Mouse (Mus musculus) lung, adult 18-20 months (tissue): Measurements from ENCODE around the gene Rimbp3.
"Not testable (repeated sequence)": the region's sequence is repeated elsewhere in the genome, so short reads cannot be mapped to it uniquely, and the experiment has no call there.

Source experiments
- DNase-seq, 2 experiments: peaks; one replicate each; pipeline ENCODE4 v3.0.0; 2022; ENCODE audit warnings: mixed read lengths in 2 of 2

Rimbp3 gene

GRCm38 (mm10) chr16:17208389-17209361 lies at the start of gene Rimbp3:
Gene Rimbp3 (plus strand): TSS chr16:17208603.
- DNase-seq, result peak; percentile 79 to 83

DNA sequence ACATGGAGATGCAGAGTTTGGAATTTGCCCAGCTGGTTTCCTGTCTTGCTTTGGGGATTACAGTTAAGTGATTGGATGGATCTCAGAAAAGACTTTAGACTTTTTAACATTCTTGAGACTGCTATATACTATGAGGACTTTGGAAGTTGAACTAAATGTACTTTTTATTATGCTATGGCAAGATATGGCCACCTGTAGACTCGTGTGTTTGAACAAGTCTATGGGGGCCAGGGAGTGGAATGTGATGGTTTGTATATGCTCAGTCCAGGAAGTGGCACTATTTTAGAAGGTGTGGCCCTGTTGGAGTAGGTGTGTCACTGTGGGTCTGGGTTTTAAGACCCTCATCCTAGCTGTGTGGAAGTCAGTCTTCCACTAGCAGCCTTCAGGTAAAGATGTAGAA lies 42.9 kb upstream of the Rimbp3 start:
- DNase-seq, result not testable (repeated sequence)

DNA sequence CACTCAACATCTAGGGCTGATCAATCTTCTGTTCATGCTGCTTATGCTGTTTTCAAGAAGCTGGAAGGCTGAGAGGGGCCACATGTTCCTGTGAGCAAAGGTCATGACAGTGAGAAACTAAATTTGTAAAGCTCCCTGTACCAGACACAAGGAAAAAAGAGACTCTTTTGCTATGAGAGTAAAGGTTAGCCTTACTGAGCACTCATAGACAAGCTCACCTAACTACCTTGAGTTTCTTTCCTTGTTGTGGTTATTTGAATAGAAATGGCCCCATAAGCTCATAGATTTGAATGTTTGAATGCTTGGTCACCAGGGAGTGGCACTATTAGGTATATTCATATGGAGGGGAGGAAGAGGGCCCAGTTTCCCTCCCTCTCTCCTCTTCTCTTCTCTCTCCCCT lies 41.2 kb upstream of the Rimbp3 start:
- no peak for DNase-seq

DNA sequence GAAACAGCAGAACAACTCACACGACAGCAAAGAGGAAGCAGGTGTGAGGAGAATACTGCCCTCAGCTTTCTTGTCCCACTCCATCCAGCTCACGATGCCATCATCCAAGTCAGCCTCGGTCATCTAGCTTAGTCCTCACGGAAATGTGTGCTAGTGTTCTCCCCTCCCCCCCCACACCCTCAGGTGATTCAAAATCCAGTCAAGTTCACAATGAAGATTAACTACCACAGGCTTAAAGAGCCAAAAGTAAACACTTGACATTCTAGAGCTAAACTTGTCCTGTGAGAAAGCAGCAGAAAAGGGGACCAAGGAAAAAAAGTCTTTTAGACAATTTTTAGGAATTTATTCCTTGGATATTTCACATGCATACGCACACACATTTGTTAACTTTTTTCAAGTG lies 40.4 kb upstream of the Rimbp3 start:
- peak in 1 of 2 experiments; percentile 38 for DNase-seq

DNA sequence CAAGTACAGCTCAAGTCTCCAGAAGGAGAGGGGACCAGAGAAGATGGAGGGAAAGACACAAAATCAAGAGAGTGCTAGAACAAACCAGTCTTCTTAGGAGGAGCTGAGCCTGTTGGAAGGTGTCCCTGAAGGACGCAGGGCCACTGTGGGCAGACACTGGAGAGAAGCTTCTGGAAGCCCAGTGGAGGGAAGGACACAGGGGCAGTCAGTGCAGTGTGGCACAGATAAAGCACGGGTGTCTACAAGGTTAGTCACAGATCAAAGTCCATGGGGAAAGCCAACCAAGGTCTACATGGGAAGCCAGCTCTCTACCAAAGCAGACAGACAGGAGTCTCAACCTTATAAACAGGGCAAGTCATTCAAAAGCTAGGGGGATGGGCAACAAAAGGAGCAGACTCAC lies 32.6 kb upstream of the Rimbp3 start:
- no peak for DNase-seq

DNA sequence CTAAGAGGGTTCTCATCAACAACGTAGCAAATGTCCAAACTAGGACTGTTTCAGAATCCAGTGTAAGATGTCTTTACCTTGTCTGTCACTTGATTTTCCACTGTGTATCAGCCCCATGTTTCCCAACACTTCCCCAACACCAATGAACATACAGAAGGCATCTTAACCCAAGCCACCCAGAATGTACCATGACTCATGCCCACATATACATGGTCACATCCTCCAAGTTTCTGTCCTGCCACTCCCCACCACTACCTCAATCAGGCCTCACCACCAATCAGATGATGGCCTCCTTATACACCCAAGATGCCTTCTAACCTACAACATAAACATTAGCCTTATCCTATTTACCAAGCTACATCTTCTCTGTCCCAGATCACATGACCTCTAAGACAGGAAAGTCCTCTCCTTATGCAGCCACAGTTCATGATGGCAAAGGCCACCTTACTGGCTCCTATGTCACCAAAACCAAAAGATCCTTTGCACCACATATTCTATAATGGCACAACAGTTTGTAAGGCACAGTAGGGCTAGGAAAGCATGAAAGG lies 30.7 kb upstream of the Rimbp3 start:
- DNase-seq, result no peak

DNA sequence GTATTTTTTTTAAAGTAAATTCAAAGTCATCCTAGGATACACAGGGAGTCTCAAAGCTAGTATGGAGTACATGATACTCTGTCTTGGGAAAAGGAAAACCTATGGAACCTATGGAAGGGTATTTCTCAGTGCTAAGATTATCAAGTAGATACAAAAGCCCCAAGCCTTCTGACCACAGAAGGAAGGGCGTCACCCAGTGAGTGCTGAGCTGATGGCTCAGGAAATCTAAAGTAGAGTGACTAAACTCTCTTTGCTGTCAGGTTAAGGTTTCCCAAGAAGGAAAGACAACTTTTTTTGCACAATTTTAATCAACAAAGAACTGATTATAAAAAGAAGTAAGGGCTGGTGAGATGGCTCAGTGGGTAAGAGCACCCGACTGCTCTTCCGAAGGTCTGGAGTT lies 28.7 kb upstream of the Rimbp3 start:
- no peak for DNase-seq

DNA sequence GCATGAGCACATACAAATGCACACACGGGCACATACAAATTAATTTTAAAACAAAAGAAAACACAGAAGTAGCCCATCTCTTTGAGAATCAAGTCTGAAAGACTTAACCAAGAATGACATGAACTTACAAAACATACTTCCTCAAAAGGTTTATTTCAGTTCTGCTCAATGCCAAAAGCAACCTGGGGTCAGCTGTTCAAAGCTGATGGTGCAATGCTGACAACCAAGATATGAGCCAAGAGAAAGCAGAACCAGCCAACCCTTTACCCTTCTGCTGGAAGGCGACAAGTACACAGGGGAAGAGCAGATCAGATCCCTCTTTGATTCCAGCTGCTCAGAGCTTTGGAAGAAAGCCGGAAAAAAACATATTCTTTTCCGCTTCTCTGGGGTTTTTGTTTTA lies 27.0 kb upstream of the Rimbp3 start:
- DNase-seq, result peak; percentile 54 to 63

- DNase-seq, result no peak
Observed at GRCm38 (mm10) chr16:17182136-17182535, 26.3 kb upstream of the Rimbp3 start.

DNA sequence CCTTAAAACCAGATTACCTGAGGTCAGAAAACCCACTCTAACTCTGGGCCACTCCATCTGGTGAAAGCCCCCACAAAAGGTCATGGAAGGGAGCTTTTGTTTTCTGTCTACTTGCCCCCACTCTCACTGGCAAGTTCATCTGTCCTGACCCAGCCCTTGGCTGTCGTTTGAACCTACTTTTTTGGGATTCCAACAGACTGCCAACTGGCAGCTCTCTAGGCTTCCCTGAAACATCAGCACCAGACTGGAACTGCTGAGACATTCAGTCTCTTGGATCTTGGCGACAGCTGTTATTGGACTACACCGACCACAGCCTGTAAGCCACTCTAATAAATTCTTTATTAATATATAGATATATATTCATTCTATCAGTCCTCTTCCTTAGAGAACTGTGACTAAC lies 25.4 kb upstream of the Rimbp3 start:
- DNase-seq, result no peak

DNA sequence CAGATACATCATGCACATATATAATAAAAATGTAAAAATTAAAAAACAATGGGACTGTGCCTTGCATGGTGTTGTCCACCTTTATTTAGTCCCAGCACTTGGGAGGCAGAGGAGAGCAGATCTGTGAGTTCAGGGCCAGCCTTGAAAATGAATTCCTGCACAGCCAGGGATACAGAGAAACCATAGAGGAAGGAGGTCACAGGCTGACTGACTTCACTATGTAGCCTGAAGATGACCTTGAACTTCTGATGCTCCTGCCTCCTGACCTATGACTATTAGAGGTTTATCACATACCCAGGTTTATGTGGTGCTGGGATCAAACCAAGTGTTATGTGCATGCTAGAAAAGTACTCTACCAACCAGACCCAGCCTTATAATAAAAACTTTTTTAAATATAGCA lies 22.9 kb upstream of the Rimbp3 start:
- DNase-seq, result no peak

GRCm38 (mm10) chr16:17193823-17194222 lies 14.6 kb upstream of the Rimbp3 start:
- DNase-seq, result no peak

DNA sequence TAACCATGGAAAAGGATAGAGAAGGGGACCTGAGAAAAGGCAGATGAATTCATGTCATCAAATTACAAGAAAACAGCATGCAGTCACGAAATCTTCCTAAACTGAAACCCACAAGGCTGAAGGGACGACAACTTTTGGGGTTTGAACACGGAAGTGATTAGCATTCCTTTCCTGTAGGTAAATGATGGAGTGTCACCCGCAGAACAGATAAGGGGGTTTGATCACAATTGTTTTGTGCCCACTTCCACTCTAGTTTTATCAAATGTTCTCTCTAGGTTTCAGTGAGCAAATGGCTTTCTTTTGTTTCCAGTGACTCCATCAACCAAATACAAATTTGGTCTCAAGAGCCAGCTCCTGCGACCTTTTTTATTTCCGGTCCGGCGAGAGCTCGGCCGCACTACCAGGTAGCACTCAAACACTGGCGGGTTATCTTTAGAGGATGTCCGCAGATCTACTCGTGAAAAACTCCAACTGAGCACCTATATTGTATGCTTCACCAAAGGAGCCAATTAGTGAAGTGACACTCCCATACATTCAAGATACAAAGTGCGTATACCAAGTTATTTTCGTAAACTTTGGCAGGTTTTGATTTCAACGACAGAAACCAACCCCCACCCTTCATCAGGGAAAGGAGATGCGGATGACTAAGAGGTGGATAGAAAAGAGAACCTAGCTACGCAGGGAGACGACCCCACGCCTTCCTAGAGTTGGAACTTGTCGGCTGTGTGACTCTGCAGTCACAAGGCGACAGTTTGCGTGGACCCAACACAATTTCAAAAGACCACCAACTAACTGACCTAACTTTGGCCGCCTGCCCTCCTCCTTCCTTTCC lies 8.1 kb upstream of the Rimbp3 start:
- no peak for DNase-seq

DNA sequence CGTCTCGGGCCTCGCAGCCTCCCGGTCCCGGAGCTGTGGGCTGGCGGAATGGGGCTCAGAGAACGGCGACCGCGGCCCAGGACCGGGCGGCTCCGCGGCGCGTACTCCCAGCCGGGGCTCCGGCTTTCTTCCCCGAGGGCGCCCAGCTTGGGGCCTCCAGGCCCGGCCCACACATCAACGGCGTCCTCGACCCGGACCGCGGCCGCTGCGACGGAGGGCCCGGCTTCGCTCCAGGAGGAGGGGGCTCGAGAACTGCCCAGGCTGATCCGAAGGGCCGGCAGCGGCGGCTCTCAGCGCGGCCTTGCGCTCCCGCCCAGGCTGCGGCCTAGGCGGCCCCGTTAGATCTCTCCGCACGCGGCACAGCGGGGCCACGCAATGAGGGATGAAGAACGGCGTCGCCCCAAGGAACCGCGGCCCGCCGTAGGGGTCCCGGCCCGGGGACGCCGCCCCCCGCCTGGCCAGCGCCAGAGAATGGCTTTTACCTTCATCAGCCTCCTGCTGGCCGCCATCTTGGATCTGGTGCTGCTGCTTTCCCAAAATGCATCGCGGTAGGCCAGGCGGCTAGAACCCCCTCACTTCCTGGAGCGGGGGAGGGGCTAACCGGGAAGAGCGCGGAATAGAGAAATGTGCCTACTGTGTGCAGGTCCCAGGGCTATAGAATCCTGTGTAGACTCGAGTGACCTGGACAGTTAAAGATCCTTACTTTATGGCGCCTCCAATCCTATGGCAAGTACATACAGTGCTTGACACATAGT lies 7.3 kb upstream of the Rimbp3 start:
- DNase-seq, result peak; percentile 83 to 85

GRCm38 (mm10) chr16:17201977-17202376 lies 6.4 kb upstream of the Rimbp3 start:
- no peak for DNase-seq

GRCm38 (mm10) chr16:17202549-17202948 lies 5.9 kb upstream of the Rimbp3 start, which contains the start of gene Ube2l3:
Gene Ube2l3 (minus strand): TSS chr16:17202649.
- DNase-seq, result no peak

DNA sequence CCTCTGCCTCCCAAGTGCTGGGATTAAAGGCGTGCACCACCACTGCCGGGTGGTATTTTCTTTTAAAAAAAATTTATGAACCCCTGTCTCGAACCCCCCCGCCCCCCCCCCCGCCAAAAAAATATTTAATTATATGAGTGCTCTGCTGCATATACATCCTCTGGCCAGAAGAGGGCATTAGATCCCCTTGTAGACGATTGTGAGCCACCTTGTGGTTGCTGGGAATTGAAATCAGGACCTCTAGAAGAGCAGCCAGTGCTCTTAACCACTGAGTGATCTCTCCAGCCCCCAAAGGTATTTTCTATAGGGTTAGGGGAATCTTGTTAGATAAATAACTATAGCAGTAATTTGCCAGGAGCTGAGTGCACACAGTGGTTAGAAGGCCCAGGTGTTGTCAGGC lies 3.4 kb upstream of the Rimbp3 start:
- peak; percentile 20 to 54 for DNase-seq

GRCm38 (mm10) chr16:17209404-17209960 lies 1.1 kb downstream of the Rimbp3 start:
- DNase-seq, result peak in 1 of 2 experiments; percentile 12

- peak; percentile 90 to 92 for DNase-seq
Observed at GRCm38 (mm10) chr16:17209981-17210838, 1.8 kb downstream of the Rimbp3 start.

DNA sequence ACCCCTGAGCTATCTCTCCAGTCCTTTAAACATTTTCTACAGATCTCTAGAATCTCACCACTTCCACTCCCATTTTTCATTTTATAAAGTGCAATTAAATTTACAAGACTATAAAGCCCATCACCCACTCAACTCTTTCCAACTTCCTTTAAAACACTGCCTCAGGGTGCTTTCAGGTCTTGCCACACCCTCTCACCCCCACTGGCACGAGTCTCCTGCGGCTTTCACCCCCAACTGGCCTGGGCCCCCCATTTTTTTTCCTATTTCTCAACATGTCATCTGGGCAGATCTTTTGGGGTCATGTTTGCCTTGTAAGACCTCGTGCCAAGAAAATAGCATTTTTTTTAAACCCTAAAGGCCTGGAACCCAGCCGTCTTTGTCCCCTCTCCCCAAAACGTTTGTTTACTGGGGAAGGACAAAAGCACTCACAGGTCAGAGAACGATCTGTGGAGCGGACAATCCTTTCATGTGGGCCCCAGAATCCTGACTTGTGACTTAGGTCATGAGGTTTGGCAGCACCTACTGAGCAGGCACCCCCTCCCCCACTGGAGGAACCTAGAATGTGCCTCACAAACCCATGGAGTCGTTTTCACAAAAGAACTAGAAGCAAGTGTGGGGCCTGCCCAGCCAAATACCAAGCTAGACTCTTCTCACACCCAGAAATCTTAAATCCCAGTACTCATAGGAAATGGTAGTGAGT lies 8.7 kb downstream of the Rimbp3 start:
- no peak for DNase-seq
